Mouse (Mus musculus): Measurements from ENCODE around the gene Sstr2.

GRCm38 (mm10) chr11:113667704-113668103 lies 48.6 kb downstream of the Sstr2 start:
- TF ChIP-seq POLR2A (IDR thresholded peaks at IDR 0.05; ENCODE audit: control insufficient read depth in 1 of 2, insufficient read depth in 1 of 2, low read depth in 1 of 2, low read length in 2 of 2, poor library complexity in 1 of 2) (no peak), UBTF (IDR thresholded peaks at IDR 0.05; ENCODE audit: borderline replicate concordance, insufficient read depth, low read depth, low read length) (no peak), POLR2AphosphoS5 (IDR thresholded peaks at IDR 0.05; ENCODE audit: borderline replicate concordance, low read depth, low read length) (no peak)

Data from MEL (cell line).